Mouse (Mus musculus) ES-E14 (cell line): ENCODE measurements at regions not wholly inside any gene's neighbourhood (a gene's known extent, or its start where the extent isn't known, plus 50 kb on each side); places are given as distances from the start of the nearest gene placed in this dataset.

Source experiments
- MAFK ChIP-seq: IDR thresholded peaks from 2 replicates; pipeline ENCODE4 v1.6.1; 2014; ENCODE audit warnings: mild to moderate bottlenecking, low read depth, low read length, inconsistent platforms; ENCODE audit not compliant: insufficient read depth
- ZNF384 ChIP-seq: IDR thresholded peaks from 2 replicates; pipeline ENCODE4 v1.6.1; 2012; ENCODE audit warnings: low read depth, low read length, inconsistent platforms

- no peak for TF ChIP-seq ZNF384
- no peak for TF ChIP-seq MAFK
Measured at GRCm38 (mm10) chr9:52761257-52761656, 81.7 kb upstream of the AI593442 start.
